Mouse (Mus musculus): Measurements from ENCODE around the gene H3f3a. TPM values are rescaled to one million over a fixed set of nuclear protein-coding genes. Genes with fewer than 3 reads are reported as not detected.
A peak's percentile ranks its signal among the peaks of the same experiment; 100 is the strongest.
"Not testable (repeated sequence)": the region's sequence is repeated elsewhere in the genome, so short reads cannot be mapped to it uniquely, and the experiment has no call there.

Gene H3f3a
- polyA plus RNA-seq, 1 experiment from 2014 or later = 2,156 TPM

DNA sequence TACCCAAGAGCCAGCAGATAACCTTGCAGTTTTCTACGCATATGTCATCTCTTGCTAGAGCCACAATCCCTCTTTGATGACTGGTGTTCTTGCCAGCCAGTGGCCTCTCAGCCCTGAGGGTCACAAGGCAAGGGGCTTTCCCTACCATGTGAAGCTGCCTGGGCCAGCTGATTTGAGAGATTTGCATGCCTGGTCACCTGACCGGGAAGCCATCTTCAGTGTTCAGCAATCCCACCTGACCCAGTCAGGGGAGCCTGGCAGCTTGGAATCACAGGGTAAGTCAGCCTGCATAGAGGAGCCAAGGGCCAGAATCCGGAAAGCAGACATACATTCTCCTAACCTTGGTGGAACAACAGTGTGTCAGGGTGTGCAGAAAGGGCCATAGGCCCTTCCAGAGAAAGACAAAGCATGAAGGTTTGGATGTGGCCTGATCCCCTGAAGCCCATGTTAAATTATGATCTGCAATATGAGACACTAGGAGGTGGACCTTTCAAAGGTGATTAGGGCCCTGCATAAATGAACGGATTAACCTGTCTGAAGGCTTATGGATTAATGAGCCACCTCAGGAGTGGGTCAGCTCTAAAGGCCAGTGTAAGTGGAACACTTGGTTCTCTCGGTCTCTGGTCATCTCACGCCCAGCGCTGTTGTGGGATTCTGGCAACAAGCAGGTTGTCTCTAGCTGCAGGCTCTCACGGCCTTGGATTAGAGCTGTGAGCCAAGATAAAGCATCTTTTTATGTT is 28.0 kb upstream of the H3f3a start:
- WGBS = 83% methylated on average over 8 of the region's 8 CpGs
- no peaks in the 10 kb centered on the region for H3K27me3 ChIP-seq (replicated peaks; ENCODE audit: control insufficient read depth, insufficient read depth, low read length)

GRCm38 (mm10) chr1:180839201-180839910 is 25.6 kb upstream of the H3f3a start:
- no peak for DNase-seq (ENCODE audit: low spot score)
- H3K27ac ChIP-seq (replicated peaks; ENCODE audit: low read depth, low read length) = no peak overlapping the region
- no peaks in the 10 kb centered on the region for H3K36me3 ChIP-seq (ENCODE audit: control insufficient read depth, insufficient read depth, low read length)
- WGBS = 82% methylated on average over 8 of the region's 8 CpGs
- no peak overlapping the region for H3K9ac ChIP-seq (ENCODE audit: low read depth, low read length)
- no peaks in the 10 kb centered on the region for H3K9me3 ChIP-seq (ENCODE audit: control insufficient read depth, low read length)
- no peaks in the 10 kb centered on the region for H3K4me1 ChIP-seq (ENCODE audit: control insufficient read depth, insufficient read depth, low read length)
- no peak for ATAC-seq (ENCODE audit: low read depth)
- no peak overlapping the region for H3K4me2 ChIP-seq (ENCODE audit: low read depth, low read length)
- H3K4me3 ChIP-seq (ENCODE audit: low read depth, low read length) = no peak overlapping the region
- no peaks in the 10 kb centered on the region for H3K27me3 ChIP-seq (replicated peaks; ENCODE audit: control insufficient read depth, insufficient read depth, low read length)

More for the DNA sequence above, 28.0 kb upstream of the H3f3a start:
- Histone ChIP-seq H3K4me3 (ENCODE audit: low read depth, low read length) (no peak overlapping the region), H3K9me3 (ENCODE audit: control insufficient read depth, low read length) (no peaks in the 10 kb centered on the region), H3K4me1 (ENCODE audit: control insufficient read depth, insufficient read depth, low read length) (no peaks in the 10 kb centered on the region), H3K4me2 (ENCODE audit: low read depth, low read length) (no peak overlapping the region), H3K9ac (ENCODE audit: low read depth, low read length) (no peak overlapping the region), H3K27ac (replicated peaks; ENCODE audit: low read depth, low read length) (no peak overlapping the region), H3K36me3 (ENCODE audit: control insufficient read depth, insufficient read depth, low read length) (no peaks in the 10 kb centered on the region)
- DNase-seq (ENCODE audit: low spot score) = no peak
- ATAC-seq (ENCODE audit: low read depth) = no peak

DNA sequence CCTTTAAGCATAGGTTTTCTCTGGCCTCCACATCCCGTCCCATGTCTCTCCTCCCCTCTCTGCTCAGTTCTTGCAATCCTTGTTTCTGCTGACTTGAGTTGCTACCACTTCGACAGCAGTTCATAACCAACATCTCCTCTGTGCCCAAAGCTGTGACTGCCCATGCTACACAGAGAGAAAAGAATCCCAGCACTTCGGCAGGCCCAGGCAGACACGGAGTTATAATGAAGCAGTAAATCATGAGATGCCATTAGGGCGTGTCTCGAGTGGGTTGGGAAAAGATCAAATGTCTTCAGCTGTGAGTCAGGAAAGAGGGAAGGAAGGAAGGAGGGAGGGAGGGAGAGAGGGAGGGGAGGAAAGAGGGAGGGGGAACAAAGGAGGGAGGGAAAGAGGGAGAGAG is 24.3 kb upstream of the H3f3a start:
- DNase-seq (ENCODE audit: low spot score) = peak; percentile 36
- ATAC-seq (ENCODE audit: low read depth) = no peak
- Histone ChIP-seq H3K4me3 (ENCODE audit: low read depth, low read length) (no peak overlapping the region), H3K27ac (replicated peaks; ENCODE audit: low read depth, low read length) (no peak overlapping the region), H3K27me3 (replicated peaks; ENCODE audit: control insufficient read depth, insufficient read depth, low read length) (no peaks in the 10 kb centered on the region), H3K9ac (ENCODE audit: low read depth, low read length) (no peak overlapping the region), H3K36me3 (ENCODE audit: control insufficient read depth, insufficient read depth, low read length) (no peaks in the 10 kb centered on the region), H3K4me1 (ENCODE audit: control insufficient read depth, insufficient read depth, low read length) (no peaks in the 10 kb centered on the region), H3K4me2 (ENCODE audit: low read depth, low read length) (no peak overlapping the region), H3K9me3 (ENCODE audit: control insufficient read depth, low read length) (no peaks in the 10 kb centered on the region)
- WGBS = 36% methylated on average over 6 of the region's 6 CpGs

GRCm38 (mm10) chr1:180837186-180837585 is 23.4 kb upstream of the H3f3a start:
- Histone ChIP-seq H3K9me3 (ENCODE audit: control insufficient read depth, low read length) (no peaks in the 10 kb centered on the region), H3K27ac (replicated peaks; ENCODE audit: low read depth, low read length) (no peak overlapping the region), H3K27me3 (replicated peaks; ENCODE audit: control insufficient read depth, insufficient read depth, low read length) (no peaks in the 10 kb centered on the region), H3K9ac (ENCODE audit: low read depth, low read length) (no peak overlapping the region), H3K4me3 (ENCODE audit: low read depth, low read length) (no peak overlapping the region), H3K36me3 (ENCODE audit: control insufficient read depth, insufficient read depth, low read length) (no peaks in the 10 kb centered on the region), H3K4me2 (ENCODE audit: low read depth, low read length) (no peak overlapping the region), H3K4me1 (ENCODE audit: control insufficient read depth, insufficient read depth, low read length) (no peaks in the 10 kb centered on the region)
- ATAC-seq (ENCODE audit: low read depth) = no peak
- WGBS = 84% methylated on average over 5 of the region's 5 CpGs
- no peak for DNase-seq (ENCODE audit: low spot score)

GRCm38 (mm10) chr1:180836467-180836866 is 22.7 kb upstream of the H3f3a start:
- H3K36me3 ChIP-seq (ENCODE audit: control insufficient read depth, insufficient read depth, low read length); H3K4me3 ChIP-seq (ENCODE audit: low read depth, low read length); H3K9me3 ChIP-seq (ENCODE audit: control insufficient read depth, low read length); H3K27me3 ChIP-seq (replicated peaks; ENCODE audit: control insufficient read depth, insufficient read depth, low read length); H3K27ac ChIP-seq (replicated peaks; ENCODE audit: low read depth, low read length); H3K9ac ChIP-seq (ENCODE audit: low read depth, low read length); ATAC-seq (ENCODE audit: low read depth); H3K4me1 ChIP-seq (ENCODE audit: control insufficient read depth, insufficient read depth, low read length); DNase-seq (ENCODE audit: low spot score); H3K4me2 ChIP-seq (ENCODE audit: low read depth, low read length): not testable (repeated sequence)
- WGBS = 92% methylated on average over 8 of the region's 8 CpGs

GRCm38 (mm10) chr1:180835273-180836015 is 21.7 kb upstream of the H3f3a start:
- no peak for DNase-seq (ENCODE audit: low spot score)
- no peaks in the 10 kb centered on the region for H3K27me3 ChIP-seq (replicated peaks; ENCODE audit: control insufficient read depth, insufficient read depth, low read length)
- no peaks in the 10 kb centered on the region for H3K9me3 ChIP-seq (ENCODE audit: control insufficient read depth, low read length)
- no peak for ATAC-seq (ENCODE audit: low read depth)
- no peaks in the 10 kb centered on the region for H3K36me3 ChIP-seq (ENCODE audit: control insufficient read depth, insufficient read depth, low read length)
- H3K4me3 ChIP-seq (ENCODE audit: low read depth, low read length) = no peak overlapping the region
- 86% methylated on average over 10 of the region's 10 CpGs for WGBS
- H3K27ac ChIP-seq (replicated peaks; ENCODE audit: low read depth, low read length) = no peak overlapping the region
- 0 out of 2 replicates have a peak, but pooled peaks cover 3% of the 10 kb centered on the region for H3K4me1 ChIP-seq (ENCODE audit: control insufficient read depth, insufficient read depth, low read length)
- no peak overlapping the region for H3K9ac ChIP-seq (ENCODE audit: low read depth, low read length)
- H3K4me2 ChIP-seq (ENCODE audit: low read depth, low read length) = no peak overlapping the region

DNA sequence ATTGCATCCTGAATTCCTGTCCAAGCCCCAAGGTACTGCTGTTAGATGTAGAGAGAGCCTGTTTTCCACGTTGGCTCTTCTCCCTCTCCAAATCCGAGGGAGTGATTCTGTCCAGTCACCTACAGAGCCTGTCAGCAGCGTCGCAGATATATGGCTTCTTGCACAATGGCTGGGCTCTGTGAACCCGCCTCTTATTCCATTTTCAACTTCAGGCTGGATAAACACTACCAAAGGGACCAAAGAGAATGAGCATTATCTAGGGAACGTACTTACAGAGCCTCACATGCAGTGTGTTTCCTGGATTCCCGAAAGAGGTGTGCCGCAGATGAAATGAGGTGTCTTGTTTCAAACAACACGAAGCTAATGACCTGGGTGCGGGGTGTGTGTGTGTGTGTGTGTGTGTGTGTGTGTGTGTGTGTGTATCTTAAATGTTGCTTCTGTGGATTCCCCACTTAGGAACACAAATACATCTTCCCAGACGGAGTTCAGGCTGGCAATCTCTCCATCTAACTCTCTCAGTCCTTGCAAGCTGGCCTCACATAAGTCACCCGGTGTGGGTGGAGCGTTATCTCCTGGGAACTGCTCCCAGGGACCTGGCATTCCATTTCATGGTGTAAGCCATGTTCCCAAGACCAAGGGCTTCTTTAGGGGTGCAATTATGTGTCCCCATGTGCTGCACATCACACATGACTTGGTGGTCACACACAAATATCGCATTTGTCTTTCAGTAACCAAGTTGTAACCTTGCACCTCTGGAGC is 17.0 kb upstream of the H3f3a start:
- H3K36me3 ChIP-seq (ENCODE audit: control insufficient read depth, insufficient read depth, low read length) = no peaks in the 10 kb centered on the region
- ATAC-seq (ENCODE audit: low read depth) (peak; percentile 74), DNase-seq (ENCODE audit: low spot score) (peak; percentile 54)
- no peaks in the 10 kb centered on the region for H3K9me3 ChIP-seq (ENCODE audit: control insufficient read depth, low read length)
- H3K27ac ChIP-seq (replicated peaks; ENCODE audit: low read depth, low read length) = no peak overlapping the region
- H3K4me2 ChIP-seq (ENCODE audit: low read depth, low read length) = 0 out of 2 replicates have a peak overlapping the region, but pooled peaks have one; percentile 2
- whole genome bisulfite sequencing = 57% methylated on average over 14 of the region's 14 CpGs
- H3K9ac ChIP-seq (ENCODE audit: low read depth, low read length) = no peak overlapping the region
- H3K27me3 ChIP-seq (replicated peaks; ENCODE audit: control insufficient read depth, insufficient read depth, low read length) = no peaks in the 10 kb centered on the region
- 0 out of 2 replicates have a peak, but pooled peaks cover 6% of the 10 kb centered on the region for H3K4me1 ChIP-seq (ENCODE audit: control insufficient read depth, insufficient read depth, low read length)
- H3K4me3 ChIP-seq (ENCODE audit: low read depth, low read length) = no peak overlapping the region

DNA sequence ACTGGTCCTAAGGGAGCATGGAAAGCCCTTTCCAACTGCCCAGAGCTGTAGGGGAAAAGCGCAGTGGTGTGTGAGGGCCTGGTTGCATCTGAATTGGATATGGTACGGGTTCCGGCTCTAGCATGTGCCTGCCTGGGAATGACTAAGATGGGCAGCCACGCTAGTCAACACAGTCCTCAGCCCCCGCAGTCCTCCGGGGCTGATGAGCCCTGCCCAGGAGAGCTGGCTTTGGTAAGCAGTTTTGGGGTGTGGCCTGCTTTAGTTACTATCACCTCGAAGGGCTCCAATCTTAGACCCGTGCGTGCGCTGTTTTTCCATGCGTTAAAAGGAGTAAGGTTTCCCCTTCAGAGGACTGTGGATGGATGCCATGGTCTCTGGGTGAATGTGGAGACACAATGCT is 16.4 kb upstream of the H3f3a start:
- Histone ChIP-seq H3K9ac (ENCODE audit: low read depth, low read length) (no peak overlapping the region), H3K4me2 (ENCODE audit: low read depth, low read length) (0 out of 2 replicates have a peak overlapping the region, but pooled peaks have one; percentile 2), H3K27ac (replicated peaks; ENCODE audit: low read depth, low read length) (0 out of 2 replicates have a peak overlapping the region, but pooled peaks have one; percentile 28), H3K27me3 (replicated peaks; ENCODE audit: control insufficient read depth, insufficient read depth, low read length) (no peaks in the 10 kb centered on the region), H3K4me3 (ENCODE audit: low read depth, low read length) (no peak overlapping the region), H3K36me3 (ENCODE audit: control insufficient read depth, insufficient read depth, low read length) (no peaks in the 10 kb centered on the region), H3K9me3 (ENCODE audit: control insufficient read depth, low read length) (no peaks in the 10 kb centered on the region), H3K4me1 (ENCODE audit: control insufficient read depth, insufficient read depth, low read length) (0 out of 2 replicates have a peak, but pooled peaks cover 6% of the 10 kb centered on the region)
- no peak for DNase-seq (ENCODE audit: low spot score)
- 77% methylated on average over 10 of the region's 11 CpGs for WGBS
- 0 out of 2 replicates have a peak, but pooled peaks have one; percentile 35 for ATAC-seq (ENCODE audit: low read depth)

Measured in embryonic facial prominence, embryonic 14.5 days (tissue).